Mouse (Mus musculus) CD4-positive helper T cell, adult 2 months (primary cell): ENCODE measurements at regions not wholly inside any gene's neighbourhood (a gene's known extent, or its start where the extent isn't known, plus 50 kb on each side); places are given as distances from the start of the nearest gene placed in this dataset.

Experiments
- DNase-seq: peaks from one replicate; pipeline ENCODE4 v3.0.0-alpha.2; 2012; ENCODE audit warnings: low read depth, missing footprints, low spot score

DNA sequence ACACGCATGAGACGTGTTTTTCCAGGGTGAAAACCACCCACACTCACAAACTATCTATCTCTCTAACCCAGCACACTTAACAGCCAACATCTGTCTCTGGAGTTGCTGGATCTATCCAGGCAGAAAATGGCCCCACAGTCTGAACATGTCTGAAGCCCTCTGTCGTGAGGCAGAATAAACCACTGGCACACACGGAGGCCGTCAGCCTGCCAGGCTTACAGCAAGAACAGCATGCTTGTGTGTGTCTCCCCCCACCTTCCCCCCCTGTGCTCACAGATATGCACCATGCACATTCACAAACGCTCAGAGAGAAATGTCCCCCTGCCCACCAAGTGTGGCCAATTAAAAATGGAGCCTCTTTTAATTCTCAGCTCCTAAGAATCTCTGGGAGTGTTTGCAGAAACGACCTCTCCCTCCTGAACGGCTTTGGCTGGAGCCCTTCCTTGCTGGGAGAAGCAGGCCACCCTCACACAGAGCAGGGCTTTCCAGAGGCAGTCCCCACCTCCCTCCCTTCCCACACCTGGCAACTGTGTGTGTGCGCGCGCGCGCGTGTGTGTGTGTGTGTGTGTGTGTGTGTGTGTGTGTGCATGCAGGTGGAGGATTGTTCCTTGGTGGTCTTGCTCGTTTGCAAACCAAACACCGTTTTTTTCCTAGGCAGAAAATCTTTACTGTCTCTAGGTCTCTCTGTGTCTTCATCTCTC, 88.7 kb downstream of the Edn3 start:
- DNase-seq, result no peak

DNA sequence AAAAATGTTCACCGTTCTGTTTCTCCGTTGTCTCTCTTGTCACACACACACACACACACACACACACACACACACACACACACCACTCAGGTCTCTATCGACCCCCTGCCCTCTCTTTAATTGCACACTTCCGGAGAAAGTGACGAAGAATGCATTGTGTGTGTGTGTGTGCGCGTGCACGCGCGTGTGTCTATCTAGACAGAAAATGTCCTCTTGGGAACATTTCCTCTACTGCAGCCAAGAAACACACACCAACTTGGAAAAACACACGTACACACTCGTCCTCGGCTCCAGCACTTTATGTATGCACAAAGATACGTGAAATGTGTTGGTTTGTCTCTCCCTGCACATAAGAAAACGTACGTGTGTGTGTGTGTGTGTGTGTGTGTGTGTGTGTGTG, 90.4 kb downstream of the Edn3 start:
- no peak for DNase-seq

DNA sequence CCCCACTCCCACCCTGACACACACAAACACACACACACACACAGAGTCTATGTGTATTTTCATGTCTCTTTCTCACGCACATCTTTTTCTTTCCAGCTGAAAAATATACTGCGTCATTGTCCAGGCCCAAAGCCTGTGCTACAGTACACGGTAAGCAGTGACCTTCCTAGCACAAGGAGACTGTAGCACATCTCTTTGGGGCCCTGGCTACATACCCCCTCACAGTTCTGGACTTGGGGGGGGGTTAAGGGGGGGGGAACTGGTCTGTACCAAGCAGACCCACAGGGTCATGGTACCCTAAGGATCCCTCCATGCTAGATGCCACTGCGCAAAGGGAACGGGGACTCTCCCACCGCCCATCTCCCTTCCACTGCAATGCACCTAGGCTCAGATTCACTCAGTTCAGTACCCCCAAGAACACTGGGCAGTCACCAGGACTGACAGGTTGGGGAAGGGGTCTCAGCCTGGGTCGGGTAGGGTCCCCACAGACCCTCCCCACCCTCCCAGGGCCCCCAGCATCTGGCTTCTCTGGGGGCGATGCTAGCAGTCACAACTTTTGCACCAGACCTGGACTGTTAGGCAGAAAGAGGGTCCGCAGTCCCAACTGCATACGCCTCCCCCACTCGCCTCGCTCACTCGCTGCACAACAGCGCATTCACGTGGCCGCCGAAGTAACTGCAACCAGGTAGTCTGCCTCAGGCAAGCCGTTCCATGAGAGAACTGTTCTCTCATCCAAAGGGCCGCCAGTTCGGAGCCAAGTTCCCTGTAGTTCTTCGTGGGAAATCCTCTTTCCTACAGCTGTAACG, 91.3 kb downstream of the Edn3 start:
- DNase-seq, result peak; percentile 20

DNA sequence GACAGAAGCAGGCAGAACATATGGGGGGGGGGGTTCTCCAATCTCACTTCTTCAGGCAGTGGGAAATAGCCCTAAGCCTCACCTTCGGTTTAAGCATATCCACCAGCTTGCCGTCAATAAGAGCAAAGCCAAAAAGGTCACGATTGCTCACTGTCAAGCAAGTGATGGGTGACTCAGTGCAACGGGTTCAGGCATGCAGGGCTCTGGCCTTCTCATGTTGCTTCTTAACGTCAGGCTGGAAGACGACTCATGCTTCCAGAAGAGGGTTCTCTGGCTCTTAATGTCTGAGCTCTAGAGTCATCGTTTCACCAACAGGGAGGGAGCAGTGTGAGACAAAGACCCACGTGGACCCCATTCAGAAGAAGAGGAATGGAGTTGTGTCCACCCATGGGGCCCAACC, 93.4 kb downstream of the Edn3 start:
- no peak for DNase-seq

DNA sequence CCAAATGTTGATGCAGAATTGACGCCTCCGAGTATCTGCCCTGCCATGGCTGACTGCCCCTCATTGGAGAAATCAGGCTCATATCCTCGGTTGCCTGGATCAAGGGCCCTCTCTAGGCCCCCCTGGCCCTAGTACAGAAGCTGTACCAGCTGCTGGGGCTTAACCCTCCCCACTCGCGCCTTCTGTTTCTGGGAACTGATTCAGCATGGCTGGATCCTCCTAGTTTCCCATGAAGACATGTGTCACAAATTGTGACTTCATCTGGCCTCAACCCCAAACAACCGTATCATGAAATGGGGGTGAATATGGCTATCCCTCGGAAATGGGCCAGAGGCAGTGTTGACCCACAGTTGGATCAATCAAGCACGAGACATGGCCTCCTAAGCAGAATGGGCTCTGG, 95.1 kb downstream of the Edn3 start:
- DNase-seq, result no peak

DNA sequence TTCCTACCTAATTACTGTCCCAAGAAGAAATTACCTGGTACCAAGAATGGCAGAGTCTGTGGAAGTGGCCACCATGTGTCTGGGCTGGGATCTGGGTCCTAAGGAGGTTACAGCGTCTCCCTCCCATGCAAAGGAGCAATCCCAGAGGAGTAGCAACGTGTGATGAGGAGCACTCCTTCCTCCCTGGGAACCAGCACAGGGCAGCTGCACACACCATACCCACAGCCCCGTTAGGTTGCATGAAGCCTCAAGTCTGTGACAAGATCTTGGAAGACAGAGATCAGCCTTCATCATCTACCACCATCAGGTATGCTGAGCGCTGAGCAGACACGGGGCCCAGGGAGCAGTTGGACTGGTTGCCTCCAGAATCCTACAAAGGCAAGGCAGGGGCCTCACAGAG, 95.7 kb downstream of the Edn3 start:
- DNase-seq, result no peak

DNA sequence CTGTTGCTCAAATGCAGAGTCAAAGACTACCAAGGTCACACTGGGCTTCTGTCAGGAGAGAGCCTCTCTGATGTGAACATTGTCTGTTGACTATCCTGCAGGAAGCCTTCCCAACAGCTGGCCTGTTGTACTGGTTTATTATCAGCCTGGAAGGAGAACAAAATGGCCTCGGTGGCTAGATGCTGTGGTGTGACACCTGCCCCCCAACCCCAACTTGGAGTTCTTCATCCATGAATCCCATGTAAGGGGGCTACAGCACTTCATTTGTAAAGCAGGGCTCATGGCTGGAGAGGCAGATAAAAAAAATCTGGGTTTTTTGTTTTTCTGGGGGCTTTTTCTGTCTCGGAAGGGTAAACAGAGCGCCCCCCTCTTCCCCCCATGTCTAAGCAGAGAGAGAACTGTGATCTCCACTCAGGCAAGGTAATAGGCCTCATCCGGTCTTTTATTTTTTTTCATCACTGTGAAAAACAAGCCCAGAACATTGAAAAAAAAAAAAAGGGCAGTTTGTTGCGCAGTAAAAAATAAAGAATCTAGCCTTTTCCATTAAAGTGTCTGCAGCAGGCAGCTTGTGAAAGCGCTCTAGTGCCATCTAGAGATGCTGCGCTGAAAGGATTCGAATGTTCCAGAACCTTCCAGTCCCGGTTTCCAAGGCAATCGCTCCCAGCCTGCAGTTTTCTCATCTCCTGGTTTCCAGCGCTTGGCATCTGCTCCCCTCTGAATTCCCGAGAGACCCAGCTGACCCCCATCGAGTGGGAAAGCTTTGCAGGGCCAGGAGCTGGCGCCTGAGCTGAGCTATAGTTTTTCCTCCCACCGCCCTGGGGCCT, 97.8 kb downstream of the Edn3 start:
- peak; percentile 35 for DNase-seq

DNA sequence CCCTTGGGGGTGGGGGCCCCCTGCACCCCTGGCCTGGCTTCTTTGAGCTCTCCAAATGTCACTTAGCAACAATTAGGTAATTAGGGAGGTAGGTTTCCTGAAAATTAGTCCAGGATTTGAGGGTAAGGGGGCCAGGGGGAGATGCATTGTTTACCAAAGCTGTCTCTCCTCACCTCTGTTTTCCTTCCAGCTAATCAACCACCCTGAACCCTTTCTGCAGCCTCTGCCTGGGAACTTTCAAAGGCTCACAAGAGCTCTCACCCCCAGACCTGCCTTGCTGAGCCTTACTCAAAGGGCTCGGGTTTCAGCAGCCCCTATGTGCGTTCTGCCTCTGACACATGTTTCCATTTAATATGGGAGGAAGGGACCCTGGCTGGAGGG, 98.4 kb downstream of the Edn3 start:
- no peak for DNase-seq

DNA sequence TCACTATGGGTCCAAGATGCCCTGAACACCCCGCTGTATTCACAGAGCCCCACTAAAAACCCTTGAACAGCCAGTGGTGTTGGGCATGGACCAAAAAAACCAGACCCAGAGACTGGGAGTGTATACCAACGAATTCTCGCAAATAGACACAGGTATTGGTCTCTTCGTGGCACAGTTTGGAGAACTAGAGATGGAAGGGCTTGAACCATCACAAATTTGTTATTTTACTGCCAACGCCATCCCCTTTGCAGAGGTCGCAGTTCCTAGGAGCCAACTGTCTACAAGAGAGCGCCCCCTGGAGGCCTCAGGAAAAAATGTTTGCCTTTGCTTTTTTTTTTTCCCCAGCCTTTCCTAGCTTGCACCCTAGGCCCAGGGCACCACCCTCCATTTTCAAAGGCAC, 99.1 kb downstream of the Edn3 start:
- peak; percentile 29 for DNase-seq

DNA sequence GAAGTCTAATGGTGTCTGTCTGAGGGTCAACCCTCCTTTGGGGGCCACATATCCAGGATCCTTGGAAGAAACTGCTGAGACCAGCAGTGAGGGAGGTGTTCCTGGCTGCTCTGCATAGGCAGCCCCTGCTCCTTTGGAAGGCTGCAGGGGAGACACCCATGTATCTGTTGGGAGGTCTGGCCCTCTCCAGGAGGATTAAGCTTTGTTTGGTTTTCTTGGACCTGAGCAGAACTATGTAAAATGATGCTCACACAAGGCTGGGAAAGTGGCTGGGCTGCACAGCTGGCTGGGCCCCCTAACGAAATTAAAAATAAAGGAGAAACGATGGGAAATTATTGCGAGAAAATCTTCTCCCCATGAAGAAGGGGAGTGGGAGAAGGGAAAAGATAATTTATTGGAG, 104.2 kb downstream of the Edn3 start:
- DNase-seq, result no peak

DNA sequence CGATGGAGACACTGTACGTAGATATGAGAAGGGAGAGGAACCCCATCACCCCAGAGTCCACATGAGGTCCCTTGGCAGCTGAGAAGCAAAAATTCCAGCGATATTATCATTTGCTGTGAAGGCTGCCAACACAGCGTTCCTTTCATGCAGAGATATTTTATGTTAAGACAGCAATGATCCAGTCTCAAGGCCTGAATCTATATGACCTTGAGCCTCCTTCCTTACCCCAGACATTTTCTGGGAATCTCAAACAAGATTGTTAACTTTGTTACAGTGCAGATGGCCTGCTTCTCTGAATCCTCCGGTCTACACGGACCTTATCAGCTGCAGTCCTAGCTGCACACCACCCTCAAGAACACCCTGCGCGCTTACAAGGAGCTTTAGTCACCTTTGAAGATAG, 106.1 kb downstream of the Edn3 start:
- DNase-seq, result no peak

DNA sequence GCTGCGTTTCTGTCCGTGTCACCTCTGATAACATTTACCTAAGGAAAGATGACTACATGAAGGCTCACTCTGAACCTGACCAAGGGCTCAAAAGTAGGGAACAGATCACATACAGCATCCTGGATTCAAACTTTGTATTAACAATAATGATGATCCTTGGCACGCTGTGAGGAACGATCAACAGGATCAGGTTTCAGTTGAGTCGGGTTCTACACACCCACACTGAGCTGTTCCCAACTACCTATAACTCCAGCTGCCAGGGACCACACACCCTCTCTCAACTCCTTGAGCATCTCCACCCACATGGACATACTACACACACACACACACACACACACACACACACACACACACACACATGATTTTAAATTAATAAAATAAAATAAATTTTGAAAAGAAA, 107.0 kb downstream of the Edn3 start:
- DNase-seq, result no peak

DNA sequence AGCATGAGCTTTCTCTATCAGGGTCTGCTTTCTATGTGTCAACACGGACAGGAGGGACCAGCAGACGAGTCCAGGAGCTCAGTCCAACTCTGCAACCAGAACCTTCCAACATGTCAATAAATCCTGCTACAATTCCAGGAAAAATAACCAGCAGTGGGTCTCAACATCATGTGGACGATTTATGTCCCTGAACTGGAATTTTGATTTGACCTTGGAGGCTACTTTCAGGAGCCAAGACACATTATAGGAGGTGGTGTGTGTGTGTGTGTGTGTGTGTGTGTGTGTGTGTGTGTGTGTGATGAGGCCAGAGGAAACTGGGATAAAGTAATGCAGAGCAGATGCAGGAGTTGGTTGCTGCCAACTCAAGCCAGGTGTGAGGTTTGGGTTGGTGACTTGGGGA, 107.8 kb downstream of the Edn3 start:
- no peak for DNase-seq

DNA sequence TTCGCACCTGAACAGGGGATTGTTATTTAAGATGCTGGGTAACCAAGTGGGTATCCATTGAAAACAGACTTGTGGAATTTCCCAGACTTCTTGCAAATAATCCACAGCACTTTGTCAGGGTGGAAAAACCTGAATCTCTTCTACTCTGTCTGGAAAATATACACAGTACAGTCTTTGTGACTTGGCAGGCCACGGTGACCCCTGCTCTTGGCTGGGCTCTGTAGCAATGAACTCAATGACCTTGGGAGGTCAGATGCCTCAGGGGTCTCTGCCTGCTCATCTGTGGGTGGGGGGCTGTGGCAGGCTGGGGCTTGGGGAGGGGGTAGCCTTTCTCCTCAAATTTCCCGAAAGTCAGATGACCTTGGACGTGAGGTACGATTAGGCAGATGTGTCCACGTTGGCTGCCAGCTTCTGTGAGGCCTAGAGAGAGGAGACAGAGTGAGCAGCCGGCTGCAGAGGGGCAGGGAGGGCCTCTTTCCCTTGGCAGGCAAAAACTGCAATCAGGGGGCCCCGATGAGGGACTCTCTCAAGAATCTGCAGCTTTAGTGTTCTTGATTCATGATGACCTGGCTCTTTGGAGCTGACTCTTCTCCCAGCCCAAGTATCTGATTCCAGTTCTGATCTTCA, 108.4 kb downstream of the Edn3 start:
- DNase-seq, result no peak

DNA sequence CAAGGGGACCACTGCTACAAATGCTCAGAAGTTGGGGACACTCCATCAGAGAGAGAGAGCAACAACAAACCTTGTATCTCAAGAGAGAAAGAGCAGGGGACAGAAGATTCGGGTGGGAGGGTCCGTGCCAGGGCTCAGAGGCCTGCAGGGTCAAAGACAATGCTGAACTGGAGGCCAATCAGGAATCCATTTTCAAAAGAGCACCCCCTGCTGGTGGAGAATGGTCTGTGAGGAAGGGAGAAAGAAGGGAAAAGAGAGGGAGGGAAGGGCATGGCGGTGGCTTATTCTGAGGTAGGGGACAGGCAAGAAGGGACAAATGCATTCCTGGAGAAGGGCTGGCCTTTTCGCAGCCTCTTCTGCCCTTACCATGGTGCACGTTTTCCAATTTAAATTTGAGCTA, 109.9 kb downstream of the Edn3 start:
- no peak for DNase-seq

DNA sequence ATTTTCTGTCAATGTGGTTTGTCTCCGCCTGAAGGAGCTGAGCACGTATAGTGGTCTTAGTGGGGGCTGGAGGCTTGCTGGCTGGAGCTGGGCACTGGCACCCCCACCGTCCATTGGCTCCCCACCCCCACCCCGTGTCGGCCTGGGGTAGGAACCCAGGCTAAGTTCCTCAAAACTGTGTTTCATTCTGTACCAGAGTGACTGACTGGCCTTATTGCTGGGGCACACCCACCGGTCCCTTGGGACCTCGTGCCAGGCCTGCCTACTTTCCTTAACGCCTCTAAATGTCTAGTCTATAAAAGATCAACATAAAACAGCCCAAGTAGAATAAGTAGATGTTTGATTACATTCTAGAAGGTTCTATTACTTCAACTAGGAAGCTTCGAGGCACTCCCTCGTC, 110.8 kb downstream of the Edn3 start:
- no peak for DNase-seq

DNA sequence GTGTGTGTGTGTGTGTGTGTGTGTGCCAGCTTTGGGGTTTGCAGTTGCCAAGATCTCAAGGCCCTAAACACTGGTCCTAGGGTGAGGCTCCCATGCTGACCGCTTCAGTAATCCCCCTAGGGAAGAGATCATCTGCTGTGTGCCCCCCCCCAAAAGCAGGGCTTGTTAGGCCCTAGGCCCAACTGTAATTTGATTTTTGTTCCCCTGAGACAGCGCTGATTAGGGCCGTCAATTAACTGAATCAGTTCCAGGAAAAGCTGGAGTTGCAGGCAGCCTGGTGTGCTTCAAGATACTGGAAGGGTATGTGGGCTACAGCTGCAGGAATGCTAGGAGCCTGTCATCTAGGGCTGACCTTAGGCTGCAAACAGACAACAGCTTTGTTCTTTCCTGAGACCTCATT, 111.4 kb downstream of the Edn3 start:
- no peak for DNase-seq

DNA sequence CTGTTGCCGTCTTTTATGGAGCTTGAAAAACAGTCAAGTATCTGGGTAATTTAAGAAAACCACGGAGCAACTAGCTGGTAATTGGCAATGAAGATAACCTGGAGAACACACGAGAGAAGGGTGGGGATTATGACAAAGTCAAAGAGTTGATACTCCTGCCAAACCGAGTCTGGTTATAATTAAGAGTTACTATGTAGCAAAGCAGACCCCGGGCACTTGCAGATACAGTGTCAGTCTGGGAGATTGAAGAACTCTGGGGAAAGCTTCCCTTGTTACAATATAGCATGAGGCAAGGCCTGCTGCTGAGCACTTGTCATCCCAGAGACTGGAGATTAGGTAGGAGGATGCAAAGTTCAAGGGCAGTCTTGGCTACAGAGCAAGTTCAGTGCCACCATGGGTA, 116.5 kb downstream of the Edn3 start:
- no peak for DNase-seq

DNA sequence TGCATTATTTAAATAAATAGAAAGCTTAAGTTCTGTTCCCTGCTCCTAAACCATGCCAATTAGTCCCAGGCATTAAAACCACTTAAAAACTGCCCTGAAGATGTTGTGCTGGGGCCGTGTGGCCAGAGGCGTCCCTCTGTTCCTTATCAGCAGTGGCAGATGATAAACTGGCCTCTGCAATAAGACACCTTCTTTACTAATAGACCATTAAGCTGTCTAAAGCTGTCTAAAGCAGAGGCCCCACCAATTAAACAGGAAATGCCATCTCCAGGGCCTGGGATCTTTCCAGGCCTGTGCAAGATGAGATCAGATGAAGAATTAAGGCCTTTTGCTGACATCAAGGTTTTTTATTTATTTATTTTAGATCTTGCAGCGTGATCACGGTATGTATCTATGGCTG, 118.6 kb downstream of the Edn3 start:
- no peak for DNase-seq

DNA sequence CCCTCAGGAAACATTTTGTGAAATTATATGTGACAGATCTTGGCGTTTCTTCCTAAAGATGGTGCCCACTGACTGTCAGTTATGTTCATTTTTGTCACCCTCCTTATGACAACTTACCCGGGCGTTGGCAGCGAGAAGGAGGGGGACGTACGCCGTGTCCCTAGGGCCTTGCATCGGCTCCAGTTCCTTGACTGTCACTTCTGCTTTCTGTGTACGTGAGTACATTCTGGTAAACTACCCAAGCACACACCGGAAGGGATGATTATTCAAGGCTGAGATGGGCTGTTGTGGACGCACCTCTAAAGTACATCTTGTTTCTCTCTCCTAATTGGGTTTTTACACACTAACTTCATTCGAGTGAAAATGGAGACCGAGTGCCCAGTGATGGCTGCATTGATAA, 120.2 kb downstream of the Edn3 start:
- no peak for DNase-seq

DNA sequence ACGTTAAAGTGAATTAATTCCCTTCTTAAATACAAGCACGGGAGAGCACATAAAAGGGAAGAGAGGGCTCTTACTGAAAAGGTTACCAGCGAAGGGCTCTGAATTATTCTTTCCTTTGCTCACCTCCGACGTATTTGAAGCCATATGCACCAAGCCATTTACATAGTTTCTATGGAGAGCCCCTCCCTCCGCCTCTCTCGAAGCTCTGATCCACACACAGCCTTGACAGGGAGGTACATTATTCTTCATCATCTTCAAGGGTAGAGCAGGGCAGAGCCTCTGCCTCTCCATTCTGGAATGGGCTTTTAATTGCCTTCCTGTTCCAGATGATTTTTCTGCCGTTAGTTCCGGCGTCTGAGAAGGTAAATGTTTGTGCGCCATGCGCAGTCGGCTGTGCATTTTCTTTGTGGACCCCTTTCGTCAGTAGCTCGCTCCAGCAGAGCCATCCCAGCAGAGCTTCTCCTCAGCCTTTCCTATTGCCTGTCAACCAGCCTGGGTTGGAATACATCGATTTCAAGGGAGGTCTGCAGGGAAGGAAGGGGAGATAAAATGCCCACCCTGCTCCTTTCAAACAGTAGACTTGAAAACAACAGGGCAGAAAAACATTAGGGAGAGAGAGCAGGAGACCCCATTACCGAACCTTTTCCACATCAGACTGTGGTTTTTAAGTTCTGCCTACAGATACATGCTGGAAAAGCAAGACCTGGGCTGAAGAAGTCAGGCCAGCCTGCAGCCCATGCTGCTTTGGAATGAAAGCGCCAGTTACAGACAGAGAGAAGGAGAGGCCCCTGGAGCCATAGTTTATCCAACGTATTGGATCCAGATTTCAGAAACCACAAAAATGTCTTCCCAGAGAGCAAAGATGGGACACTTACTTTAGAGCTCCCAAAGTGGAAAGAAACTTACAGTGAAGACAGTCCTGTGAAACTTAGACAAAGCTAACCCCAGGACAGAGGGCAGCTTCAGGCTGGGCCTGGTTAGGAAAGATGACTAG, 124.1 kb downstream of the Edn3 start:
- DNase-seq, result no peak
